Comparison of ENCODE assay signal across 8 mouse cellular contexts in the genomic region with DNA sequence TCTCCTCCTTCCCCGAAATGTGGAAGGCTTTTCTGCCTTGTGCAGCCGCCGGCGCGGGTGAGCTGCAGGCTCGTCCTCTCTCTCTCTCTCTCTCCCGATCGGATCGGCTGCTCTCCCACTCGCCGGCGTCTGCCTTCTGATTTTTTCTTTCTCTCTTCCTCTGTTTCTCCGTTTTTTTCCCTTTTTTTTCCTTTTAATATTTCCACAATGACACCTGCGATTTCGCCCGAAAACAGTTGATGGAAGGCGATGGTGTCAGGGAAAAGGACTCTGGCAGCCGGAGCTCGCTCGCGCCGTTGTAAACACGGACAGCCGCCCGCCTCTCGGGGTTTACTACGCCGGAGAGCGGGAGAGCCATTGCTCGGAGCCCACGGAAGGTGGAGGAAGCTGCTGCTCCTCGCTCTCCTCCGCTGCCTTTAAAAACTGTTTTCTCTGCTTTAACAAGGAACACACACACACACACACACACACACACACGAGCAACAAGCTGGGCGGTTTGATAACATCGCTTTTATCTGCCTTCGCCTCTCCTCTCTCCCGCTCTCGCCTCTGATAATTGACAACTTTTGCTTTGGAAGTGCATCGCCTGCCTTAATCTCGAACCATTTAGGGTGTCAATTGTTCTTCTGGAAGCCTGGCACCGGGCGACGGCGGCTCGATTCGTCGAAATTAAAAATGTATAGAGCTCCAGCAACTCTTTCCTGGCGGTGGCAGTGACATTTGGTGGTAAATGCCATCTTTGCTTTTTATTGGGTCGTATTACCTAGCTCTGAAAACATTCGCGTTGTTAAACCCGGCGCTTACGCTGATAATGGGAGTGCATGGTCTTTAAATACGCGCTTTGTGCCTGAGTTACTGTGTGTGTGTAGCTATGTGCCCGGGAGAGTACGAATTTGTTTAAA. TPM values are rescaled to one million over a fixed set of nuclear protein-coding genes. Genes with fewer than 3 reads are reported as not detected.
DNase-seq lines count a peak whose midpoint lies in the region; TF ChIP-seq lines count a peak whose summit lies in the region.

No protein-coding gene starts in this region.

- no peak for TF ChIP-seq POLR2A in lung, adult 2 months (IDR thresholded peaks at IDR 0.05; ENCODE audit: borderline replicate concordance, extremely low read depth, low read depth, low read length)
- TF ChIP-seq POLR2A in olfactory bulb, adult 2 months (IDR thresholded peaks at IDR 0.05; ENCODE audit: insufficient read depth, low read depth, low read length) = no peak

- TF ChIP-seq CTCF in lung, adult 2 months (IDR thresholded peaks at IDR 0.05; ENCODE audit: insufficient read depth, low read length) = no peak
- no peak for TF ChIP-seq CTCF in olfactory bulb, adult 2 months (IDR thresholded peaks at IDR 0.05; ENCODE audit: insufficient read depth, low read depth, low read length)

- peak overlapping the region; percentile 82 for H3K4me3 ChIP-seq in lung, adult 2 months (replicated peaks; ENCODE audit: extremely low read depth, low read depth, low read length)
- peak overlapping the region; percentile 97 for H3K4me3 ChIP-seq in olfactory bulb, adult 2 months (ENCODE audit: insufficient read depth, low read depth, low read length)

- peaks cover 15% of the 10 kb centered on the region for H3K4me1 ChIP-seq in lung, adult 2 months (ENCODE audit: control insufficient read depth, insufficient read depth, low read length)
- H3K4me1 ChIP-seq in olfactory bulb, adult 2 months (ENCODE audit: control insufficient read depth, insufficient read depth, low read length) = peaks cover 4% of the 10 kb centered on the region

- peak; percentile 34 to 43 for DNase-seq in left cerebral cortex, adult 18-20 months (ENCODE audit: low spot score in 2 of 2)
- no peak for DNase-seq in left cerebral cortex, adult 11 months (ENCODE audit: low spot score)
- peak; percentile 59 for DNase-seq in c-Kit-positive CD71-positive TER-119-positive erythroid progenitor cells, embryonic 14.5 days (ENCODE audit: low spot score)
- DNase-seq in gastrocnemius, postnatal 25 days = peak; percentile 46
- peak; percentile 33 for DNase-seq in kidney, adult 9 months
- DNase-seq in lung, adult 2 months = peak; percentile 54
- peak; percentile 45 for DNase-seq in urinary bladder, postnatal 14 days (ENCODE audit: low spot score)

- peak overlapping the region; percentile 50 for H3K27ac ChIP-seq in olfactory bulb, adult 2 months (ENCODE audit: insufficient read depth, low read depth, low read length)

- 2% methylated on average over 59 of the region's 59 CpGs for WGBS in lung, adult 2 months
- WGBS in olfactory bulb, adult 2 months = 2% methylated on average over 58 of the region's 59 CpGs

RNA-seq across cellular contexts. Expression of a gene that starts 0.9 kb away (rescaled TPM):
- total RNA-seq in left cerebral cortex, adult 18-20 months (2021) = 100 to 1,000 TPM; 108 to 109 TPM
- 10 to 100 TPM; 19.7 to 22.7 TPM for total RNA-seq in gastrocnemius, postnatal 25 days (2021)
- polyA plus RNA-seq in lung, adult 2 months (2012; rRNA removed) = 20.3 and 21.4 TPM in 2 replicates
- polyA plus RNA-seq in olfactory bulb, adult 2 months (2012; ENCODE audit: insufficient read depth, insufficient read length, low replicate concordance, missing spikeins) = not detected in 2 replicates

Comparison
In these comparisons a context has a peak if more than half of its experiments do, and no peak if none do; other contexts are left out.
1. RNA of a gene that starts 0.9 kb away (total RNA-seq): 108 to 109 TPM in left cerebral cortex, adult 18-20 months; 19.7 to 22.7 TPM in gastrocnemius, postnatal 25 days; every median in the first group is over 4 times any median in the second.